Mouse (Mus musculus): ENCODE measurements around the gene Fam114a1. TPM values are rescaled to one million over a fixed set of nuclear protein-coding genes. Genes with fewer than 3 reads are reported as not detected.
A peak's percentile ranks its signal among the peaks of the same experiment; 100 is the strongest.

The Fam114a1 gene
- polyA plus RNA-seq, 1 experiment: 6.1 TPM

GRCm38 (mm10) chr5:65038811-65039571 lies 69.1 kb downstream of the Fam114a1 start:
- no peaks in the 10 kb centered on the region for H3K27me3 ChIP-seq (ENCODE audit: control insufficient read depth, insufficient read depth, low read length)
- no peaks in the 10 kb centered on the region for H3K36me3 ChIP-seq (ENCODE audit: control insufficient read depth, insufficient read depth, low read length)
- 89% methylated on average over 11 of the region's 11 CpGs for WGBS
- H3K4me3 ChIP-seq (ENCODE audit: extremely low read depth, insufficient read depth, insufficient read length): no peak overlapping the region
- DNase-seq (ENCODE audit: low read depth in 1 of 2, low spot score in 2 of 2): no peak
- peak overlapping the region; percentile 40 for H3K27ac ChIP-seq (ENCODE audit: insufficient read depth, low read length)
- TF ChIP-seq POLR2A (IDR thresholded peaks at IDR 0.05; ENCODE audit: low read depth, low read length) (no peak), CTCF (IDR thresholded peaks at IDR 0.05; ENCODE audit: extremely low read depth, insufficient read depth, insufficient read length, insufficient replicate concordance) (no peak)
- H3K4me1 ChIP-seq (ENCODE audit: control insufficient read depth, insufficient read depth, insufficient read length): no peaks in the 10 kb centered on the region

- Histone ChIP-seq H3K27me3 (ENCODE audit: control insufficient read depth, insufficient read depth, low read length) (no peaks in the 10 kb centered on the region), H3K4me1 (ENCODE audit: control insufficient read depth, insufficient read depth, insufficient read length) (no peaks in the 10 kb centered on the region), H3K36me3 (ENCODE audit: control insufficient read depth, insufficient read depth, low read length) (no peaks in the 10 kb centered on the region), H3K27ac (ENCODE audit: insufficient read depth, low read length) (no peak overlapping the region), H3K4me3 (ENCODE audit: extremely low read depth, insufficient read depth, insufficient read length) (no peak overlapping the region)
- TF ChIP-seq POLR2A (IDR thresholded peaks at IDR 0.05; ENCODE audit: low read depth, low read length): no peak
- TF ChIP-seq CTCF (IDR thresholded peaks at IDR 0.05; ENCODE audit: extremely low read depth, insufficient read depth, insufficient read length, insufficient replicate concordance): peak; percentile 57; the same call in 1 of the 2 replicates
- WGBS: 71% methylated on average over 5 of the region's 5 CpGs
- peak in 1 of 2 experiments; percentile 36 for DNase-seq (ENCODE audit: low read depth in 1 of 2, low spot score in 2 of 2)
Measured at GRCm38 (mm10) chr5:65040463-65040862, 70.6 kb downstream of the Fam114a1 start.

GRCm38 (mm10) chr5:65043407-65043895 lies 73.6 kb downstream of the Fam114a1 start:
- H3K27ac ChIP-seq (ENCODE audit: insufficient read depth, low read length): no peak overlapping the region
- no peak overlapping the region for H3K4me3 ChIP-seq (ENCODE audit: extremely low read depth, insufficient read depth, insufficient read length)
- WGBS: 89% methylated on average over 11 of the region's 11 CpGs
- no peak for DNase-seq (ENCODE audit: low read depth in 1 of 2, low spot score in 2 of 2)
- no peak for TF ChIP-seq POLR2A (IDR thresholded peaks at IDR 0.05; ENCODE audit: low read depth, low read length)
- no peak for TF ChIP-seq CTCF (IDR thresholded peaks at IDR 0.05; ENCODE audit: extremely low read depth, insufficient read depth, insufficient read length, insufficient replicate concordance)
- no peaks in the 10 kb centered on the region for H3K27me3 ChIP-seq (ENCODE audit: control insufficient read depth, insufficient read depth, low read length)
- H3K4me1 ChIP-seq (ENCODE audit: control insufficient read depth, insufficient read depth, insufficient read length): no peaks in the 10 kb centered on the region
- no peaks in the 10 kb centered on the region for H3K36me3 ChIP-seq (ENCODE audit: control insufficient read depth, insufficient read depth, low read length)

GRCm38 (mm10) chr5:65045642-65046370 lies 75.9 kb downstream of the Fam114a1 start:
- H3K36me3 ChIP-seq (ENCODE audit: control insufficient read depth, insufficient read depth, low read length): no peaks in the 10 kb centered on the region
- DNase-seq (ENCODE audit: low read depth in 1 of 2, low spot score in 2 of 2): no peak
- H3K27ac ChIP-seq (ENCODE audit: insufficient read depth, low read length): no peak overlapping the region
- H3K27me3 ChIP-seq (ENCODE audit: control insufficient read depth, insufficient read depth, low read length): no peaks in the 10 kb centered on the region
- 90% methylated on average over 6 of the region's 6 CpGs for WGBS
- no peak overlapping the region for H3K4me3 ChIP-seq (ENCODE audit: extremely low read depth, insufficient read depth, insufficient read length)
- TF ChIP-seq POLR2A (IDR thresholded peaks at IDR 0.05; ENCODE audit: low read depth, low read length): no peak
- no peak for TF ChIP-seq CTCF (IDR thresholded peaks at IDR 0.05; ENCODE audit: extremely low read depth, insufficient read depth, insufficient read length, insufficient replicate concordance)
- no peaks in the 10 kb centered on the region for H3K4me1 ChIP-seq (ENCODE audit: control insufficient read depth, insufficient read depth, insufficient read length)

GRCm38 (mm10) chr5:65046442-65047284 lies 76.8 kb downstream of the Fam114a1 start:
- Histone ChIP-seq H3K36me3 (ENCODE audit: control insufficient read depth, insufficient read depth, low read length) (no peaks in the 10 kb centered on the region), H3K27me3 (ENCODE audit: control insufficient read depth, insufficient read depth, low read length) (no peaks in the 10 kb centered on the region), H3K27ac (ENCODE audit: insufficient read depth, low read length) (no peak overlapping the region), H3K4me1 (ENCODE audit: control insufficient read depth, insufficient read depth, insufficient read length) (no peaks in the 10 kb centered on the region), H3K4me3 (ENCODE audit: extremely low read depth, insufficient read depth, insufficient read length) (no peak overlapping the region)
- TF ChIP-seq POLR2A (IDR thresholded peaks at IDR 0.05; ENCODE audit: low read depth, low read length) (no peak), CTCF (IDR thresholded peaks at IDR 0.05; ENCODE audit: extremely low read depth, insufficient read depth, insufficient read length, insufficient replicate concordance) (no peak)
- DNase-seq (ENCODE audit: low read depth in 1 of 2, low spot score in 2 of 2): no peak
- 84% methylated on average over 12 of the region's 12 CpGs for WGBS

GRCm38 (mm10) chr5:65047285-65047855 lies 77.5 kb downstream of the Fam114a1 start:
- WGBS: 90% methylated on average over 12 of the region's 12 CpGs

More at GRCm38 (mm10) chr5:65047285-65047855, 77.5 kb downstream of the Fam114a1 start:
- no peaks in the 10 kb centered on the region for H3K36me3 ChIP-seq (ENCODE audit: control insufficient read depth, insufficient read depth, low read length)
- TF ChIP-seq POLR2A (IDR thresholded peaks at IDR 0.05; ENCODE audit: low read depth, low read length) (no peak), CTCF (IDR thresholded peaks at IDR 0.05; ENCODE audit: extremely low read depth, insufficient read depth, insufficient read length, insufficient replicate concordance) (no peak)
- H3K4me1 ChIP-seq (ENCODE audit: control insufficient read depth, insufficient read depth, insufficient read length): no peaks in the 10 kb centered on the region
- no peak for DNase-seq (ENCODE audit: low read depth in 1 of 2, low spot score in 2 of 2)
- no peaks in the 10 kb centered on the region for H3K27me3 ChIP-seq (ENCODE audit: control insufficient read depth, insufficient read depth, low read length)
- no peak overlapping the region for H3K27ac ChIP-seq (ENCODE audit: insufficient read depth, low read length)
- no peak overlapping the region for H3K4me3 ChIP-seq (ENCODE audit: extremely low read depth, insufficient read depth, insufficient read length)

Data from spleen, adult 2 months (tissue).